Comparison of ENCODE assay signal across 15 mouse cellular contexts in genomic region chr13:94104866-94105475, GRCm38 (mm10). TPM values are rescaled to one million over a fixed set of nuclear protein-coding genes. Genes with fewer than 3 reads are reported as not detected.
DNase-seq lines count a peak whose midpoint lies in the region; ATAC-seq and TF ChIP-seq lines count a peak whose summit lies in the region.
"Had no signal": no experiment of that assay in that cellular context is flagged by ENCODE, and none has a peak within 500 bp of the region (broad histone marks: within the 10 kb centered on the region; RNA-seq: fewer than 3 reads in every experiment).

No protein-coding gene starts in this region.

- H3K36me3 ChIP-seq in heart, embryonic 12.5 days, result no peaks in the 10 kb centered on the region
- no peaks in the 10 kb centered on the region for H3K36me3 ChIP-seq in limb, embryonic 13.5 days
- H3K36me3 ChIP-seq in limb, embryonic 10.5 days, result peaks cover 38% of the 10 kb centered on the region
- no peaks in the 10 kb centered on the region for H3K36me3 ChIP-seq in limb, embryonic 14.5 days (ENCODE audit: control insufficient read depth, insufficient read depth, low read length)
- H3K36me3 ChIP-seq: hindbrain, embryonic 12.5 days; midbrain, embryonic 13.5 days had no signal

- peak overlapping the region; percentile 31; the same call in 1 of the 2 replicates for H3K27ac ChIP-seq in heart, embryonic 12.5 days (ENCODE audit: poor library complexity, severe bottlenecking)
- 0 out of 2 replicates have a peak overlapping the region, but pooled peaks have one; percentile 39 for H3K27ac ChIP-seq in limb, embryonic 13.5 days
- no peak overlapping the region for H3K27ac ChIP-seq in limb, embryonic 10.5 days
- H3K27ac ChIP-seq in limb, embryonic 14.5 days (replicated peaks; ENCODE audit: low read depth, low read length), result no peak overlapping the region
- H3K27ac ChIP-seq: hindbrain, embryonic 12.5 days; limb, embryonic 12.5 days; midbrain, embryonic 13.5 days had no signal

- TF ChIP-seq POLR2A in limb, embryonic 14.5 days (IDR thresholded peaks at IDR 0.05; ENCODE audit: borderline replicate concordance, extremely low read depth, insufficient read depth, insufficient read length), result no peak

- no peaks in the 10 kb centered on the region for H3K9me3 ChIP-seq in heart, embryonic 12.5 days (replicated peaks)
- no peaks in the 10 kb centered on the region for H3K9me3 ChIP-seq in limb, embryonic 13.5 days
- H3K9me3 ChIP-seq in limb, embryonic 10.5 days (replicated peaks), result no peaks in the 10 kb centered on the region
- H3K9me3 ChIP-seq in limb, embryonic 14.5 days (ENCODE audit: control insufficient read depth, low read length), result no peaks in the 10 kb centered on the region
- H3K9me3 ChIP-seq: hindbrain, embryonic 12.5 days; limb, embryonic 12.5 days; midbrain, embryonic 13.5 days had no signal

- WGBS in heart, embryonic 12.5 days, result 57% methylated on average over 8 of the region's 8 CpGs
- 52% methylated on average over 8 of the region's 8 CpGs for WGBS in limb, embryonic 13.5 days
- WGBS in limb, embryonic 10.5 days, result 90% methylated on average over 8 of the region's 8 CpGs
- 53% methylated on average over 8 of the region's 8 CpGs for WGBS in limb, embryonic 14.5 days

- H3K4me3 ChIP-seq in heart, embryonic 12.5 days, result no peak overlapping the region
- no peak overlapping the region for H3K4me3 ChIP-seq in limb, embryonic 13.5 days
- no peak overlapping the region for H3K4me3 ChIP-seq in limb, embryonic 10.5 days
- no peak overlapping the region for H3K4me3 ChIP-seq in limb, embryonic 14.5 days (replicated peaks; ENCODE audit: low read length)
- H3K4me3 ChIP-seq: hindbrain, embryonic 12.5 days; limb, embryonic 12.5 days; midbrain, embryonic 13.5 days had no signal

- ATAC-seq in heart, embryonic 12.5 days (ENCODE audit: insufficient number of reproducible peaks, low FRiP score), result no peak
- 0 out of 2 replicates have a peak, but pooled peaks have one; percentile 24 for ATAC-seq in limb, embryonic 13.5 days (ENCODE audit: low FRiP score, low read depth)
- ATAC-seq in common myeloid progenitor, adult 5-6 weeks (replicated peaks; ENCODE audit: low read depth, poor library complexity, severe bottlenecking), result peak; percentile 39; the same call in 1 of the 2 replicates
- peak; percentile 16; the same call in 1 of the 2 replicates for ATAC-seq in limb, embryonic 14.5 days (ENCODE audit: low FRiP score, low read depth)
- ATAC-seq: midbrain, embryonic 13.5 days had no signal

- no peak overlapping the region for H3K9ac ChIP-seq in heart, embryonic 12.5 days
- H3K9ac ChIP-seq in limb, embryonic 13.5 days, result no peak overlapping the region
- no peak overlapping the region for H3K9ac ChIP-seq in limb, embryonic 14.5 days (ENCODE audit: low read depth, low read length, severe bottlenecking)
- H3K9ac ChIP-seq: hindbrain, embryonic 12.5 days; limb, embryonic 12.5 days; midbrain, embryonic 13.5 days had no signal

- H3K4me2 ChIP-seq in heart, embryonic 12.5 days, result no peak overlapping the region
- no peak overlapping the region; the same call in 1 of the 2 replicates for H3K4me2 ChIP-seq in limb, embryonic 13.5 days (replicated peaks)
- no peak overlapping the region for H3K4me2 ChIP-seq in limb, embryonic 14.5 days (replicated peaks; ENCODE audit: low read depth, low read length, severe bottlenecking)
- H3K4me2 ChIP-seq: hindbrain, embryonic 12.5 days; limb, embryonic 12.5 days; midbrain, embryonic 13.5 days had no signal

- peaks cover 34% of the 10 kb centered on the region for H3K4me1 ChIP-seq in heart, embryonic 12.5 days (replicated peaks)
- peaks cover 72% of the 10 kb centered on the region for H3K4me1 ChIP-seq in limb, embryonic 13.5 days
- peaks cover 40% of the 10 kb centered on the region for H3K4me1 ChIP-seq in limb, embryonic 10.5 days
- peaks cover 53% of the 10 kb centered on the region for H3K4me1 ChIP-seq in limb, embryonic 14.5 days (ENCODE audit: control insufficient read depth, insufficient read depth, low read length)
- H3K4me1 ChIP-seq: hindbrain, embryonic 12.5 days; midbrain, embryonic 13.5 days had no signal

- no peak for DNase-seq in heart, postnatal 4 days
- no peak for DNase-seq in limb, embryonic 10.5 days (ENCODE audit: low spot score)
- DNase-seq in limb, embryonic 14.5 days (ENCODE audit: low spot score), result peak; percentile 72
- no peak for DNase-seq in frontal cortex, postnatal 10 days (ENCODE audit: low spot score in 2 of 2)
- DNase-seq in adrenal gland, postnatal 36 days, result no peak
- DNase-seq: cerebellum, postnatal 14 days; kidney, adult 11 months; kidney, postnatal 36 days; lung, postnatal 14 days had no signal

- H3K27me3 ChIP-seq in heart, embryonic 12.5 days (replicated peaks), result no peaks in the 10 kb centered on the region
- no peaks in the 10 kb centered on the region for H3K27me3 ChIP-seq in limb, embryonic 13.5 days
- H3K27me3 ChIP-seq in limb, embryonic 10.5 days (ENCODE audit: low read depth, poor library complexity, severe bottlenecking), result no peaks in the 10 kb centered on the region
- no peaks in the 10 kb centered on the region for H3K27me3 ChIP-seq in limb, embryonic 14.5 days (ENCODE audit: control insufficient read depth, insufficient read depth, low read length)
- H3K27me3 ChIP-seq: hindbrain, embryonic 12.5 days; limb, embryonic 12.5 days; midbrain, embryonic 13.5 days had no signal

RNA-seq across cellular contexts. Expression of gene Lhfpl2, which starts 47.4 kb away (rescaled TPM):
- 22.3 and 24.4 TPM in 2 replicates for polyA plus RNA-seq in heart, embryonic 12.5 days (2016; fragmentation: Nextera tagmentation; extraction: Ambion mirVana)
- total RNA-seq in heart, postnatal 4 days (2021), result 10 to 100 TPM; 33.9 to 42.2 TPM
- polyA plus RNA-seq in limb, embryonic 13.5 days (2015; fragmentation: Nextera tagmentation; extraction: Ambion mirVana), result 69.5 and 79.1 TPM in 2 replicates
- polyA plus RNA-seq in limb, embryonic 10.5 days (2016; fragmentation: Nextera tagmentation; extraction: Ambion mirVana), result 33.7 and 44.0 TPM in 2 replicates
- total RNA-seq in common myeloid progenitor, adult 5-6 weeks (2017), result 13.2 and 17.6 TPM in 2 replicates
- polyA plus RNA-seq in limb, embryonic 14.5 days (2012; rRNA removed), result 60.5 and 82.1 TPM in 2 replicates
- 69.4 and 71.9 TPM in 2 replicates for polyA plus RNA-seq in limb, embryonic 14.5 days (2014; fragmentation: Nextera tagmentation; extraction: Ambion mirVana)
- total RNA-seq in adrenal gland, postnatal 36 days (2021), result 10 to 100 TPM; 32.3 to 35.3 TPM

Comparison
In these comparisons a context has a peak if more than half of its experiments do, and no peak if none do; other contexts are left out.
1. H3K27ac ChIP-seq: peak in heart, embryonic 12.5 days (single experiment) and limb, embryonic 13.5 days (single experiment); none in limb, embryonic 10.5 days (single experiment) and limb, embryonic 14.5 days (single experiment).